Mouse (Mus musculus) liver, embryonic 12.5 days (tissue): ENCODE data around the gene Rpl18a. TPM values are rescaled to one million over a fixed set of nuclear protein-coding genes. Genes with fewer than 3 reads are reported as not detected.

Experiments used
- ATAC-seq: fragments of 200-750 bp; cut with Nextera tagmentation; 2 replicates; pipeline ENCODE4 v1.8.0; 2017; ENCODE audit warnings: moderate number of reproducible peaks, mild to moderate bottlenecking, moderate library complexity
- H3K27ac ChIP-seq: fragments of 300-500 bp; sonication (generic); 2 replicates; pipeline ENCODE4 v1.5.1; 2016; ENCODE audit warnings: mild to moderate bottlenecking
- H3K27me3 ChIP-seq: fragments of 300-500 bp; sonication (generic); replicated peaks from 2 replicates; pipeline ENCODE4 v1.6.1; 2016; ENCODE audit warnings: mild to moderate bottlenecking, moderate library complexity
- H3K36me3 ChIP-seq: fragments of 300-500 bp; sonication (generic); 2 replicates; pipeline ENCODE4 v1.6.1; 2016; ENCODE audit warnings: mild to moderate bottlenecking, moderate library complexity
- H3K4me1 ChIP-seq: fragments of 300-500 bp; sonication (generic); 2 replicates; pipeline ENCODE4 v1.6.1; 2016
- H3K4me2 ChIP-seq: fragments of 300-500 bp; sonication (generic); 2 replicates; pipeline ENCODE4 v1.6.1; 2016; ENCODE audit warnings: mild to moderate bottlenecking, moderate library complexity
- H3K4me3 ChIP-seq: fragments of 300-500 bp; sonication (generic); 2 replicates; pipeline ENCODE4 v1.5.1; 2016; ENCODE audit warnings: mild to moderate bottlenecking, moderate library complexity
- H3K9ac ChIP-seq: fragments of 300-500 bp; sonication (generic); 2 replicates; pipeline ENCODE4 v1.6.1; 2016; ENCODE audit warnings: mild to moderate bottlenecking, moderate library complexity
- H3K9me3 ChIP-seq: fragments of 300-500 bp; sonication (generic); replicated peaks from 2 replicates; pipeline ENCODE4 v1.6.1; 2016; ENCODE audit warnings: mild to moderate bottlenecking, moderate library complexity
- WGBS: fragments of 180-500 bp; shearing (Covaris S2); methylation state at CpG from one replicate; pipeline ENCODE4 v1.1.7; 2016; ENCODE audit not compliant: insufficient replicate concordance; 5-methylcytosine and 5-hydroxymethylcytosine counted together
- polyA plus RNA-seq: library from polyadenylated mRNA; unstranded; fragments of >200 nt; fragmentation: Nextera tagmentation; extraction: Ambion mirVana; gene quantifications from 2 replicates; pipeline ENCODE4 v1.2.1, GENCODE M21; 2016

Gene Rpl18a
- 3,066 and 3,170 TPM in 2 replicates for polyA plus RNA-seq

GRCm38 (mm10) chr8:70897021-70897680, at the start of gene Rpl18a:
Rpl18a (minus strand) TSS chr8:70897412.
- peak within 1 kb of the TSS; percentile 88 for H3K27ac ChIP-seq
- under 1% methylated on average over 60 of the region's 60 CpGs for WGBS
- peak within 1 kb of the TSS; percentile 82 for H3K4me3 ChIP-seq
- peak within 1 kb of the TSS; percentile 84 for H3K4me2 ChIP-seq
- H3K9ac ChIP-seq, result peak within 1 kb of the TSS; percentile 91
- H3K27me3 ChIP-seq, result peaks cover 24% of the 10 kb centered on the region
- ATAC-seq, result peak; percentile 94
- peaks cover 35% of the 10 kb centered on the region for H3K36me3 ChIP-seq
- H3K4me1 ChIP-seq, result peaks cover 41% of the 10 kb centered on the region
- no peaks in the 10 kb centered on the region for H3K9me3 ChIP-seq

GRCm38 (mm10) chr8:70943187-70943586, 46.0 kb upstream of the Rpl18a start:
- Histone ChIP-seq H3K4me2 (no peak overlapping the region), H3K27me3 (peaks cover 9% of the 10 kb centered on the region; the same call in 1 of the 2 replicates), H3K4me3 (no peak overlapping the region), H3K36me3 (no peaks in the 10 kb centered on the region), H3K9me3 (no peaks in the 10 kb centered on the region), H3K9ac (no peak overlapping the region), H3K4me1 (no peaks in the 10 kb centered on the region), H3K27ac (no peak overlapping the region)
- no peak for ATAC-seq
- WGBS, result 29% methylated on average over 1 of the region's 1 CpGs

- no peak for ATAC-seq
- 55% methylated on average over 2 of the region's 2 CpGs for WGBS
- no peak overlapping the region for H3K27ac ChIP-seq
- no peak overlapping the region for H3K4me2 ChIP-seq
- H3K27me3 ChIP-seq, result no peaks in the 10 kb centered on the region
- H3K4me1 ChIP-seq, result no peaks in the 10 kb centered on the region
- no peak overlapping the region for H3K9ac ChIP-seq
- H3K36me3 ChIP-seq, result no peaks in the 10 kb centered on the region
- H3K9me3 ChIP-seq, result no peaks in the 10 kb centered on the region
- H3K4me3 ChIP-seq, result no peak overlapping the region
Observed at GRCm38 (mm10) chr8:70941478-70941877, 44.3 kb upstream of the Rpl18a start.

GRCm38 (mm10) chr8:70937200-70937599, 40.0 kb upstream of the Rpl18a start:
- ATAC-seq, result no peak
- no peak overlapping the region for H3K9ac ChIP-seq
- no peak overlapping the region for H3K27ac ChIP-seq
- 73% methylated on average over 6 of the region's 6 CpGs for WGBS
- no peaks in the 10 kb centered on the region for H3K27me3 ChIP-seq
- H3K36me3 ChIP-seq, result no peaks in the 10 kb centered on the region
- H3K4me2 ChIP-seq, result no peak overlapping the region
- no peaks in the 10 kb centered on the region for H3K9me3 ChIP-seq
- no peaks in the 10 kb centered on the region for H3K4me1 ChIP-seq
- H3K4me3 ChIP-seq, result no peak overlapping the region

GRCm38 (mm10) chr8:70934786-70935185, 37.6 kb upstream of the Rpl18a start:
- Histone ChIP-seq H3K9me3 (no peaks in the 10 kb centered on the region), H3K4me3 (no peak overlapping the region), H3K9ac (no peak overlapping the region), H3K4me2 (no peak overlapping the region), H3K4me1 (no peaks in the 10 kb centered on the region), H3K36me3 (no peaks in the 10 kb centered on the region), H3K27ac (no peak overlapping the region), H3K27me3 (no peaks in the 10 kb centered on the region)
- 54% methylated on average over 7 of the region's 7 CpGs for WGBS
- no peak for ATAC-seq

- no peak overlapping the region for H3K27ac ChIP-seq
- 78% methylated on average over 4 of the region's 4 CpGs for WGBS
- H3K27me3 ChIP-seq, result no peaks in the 10 kb centered on the region
- H3K4me2 ChIP-seq, result no peak overlapping the region
- 0 out of 2 replicates have a peak, but pooled peaks cover 4% of the 10 kb centered on the region for H3K4me1 ChIP-seq
- H3K9me3 ChIP-seq, result no peaks in the 10 kb centered on the region
- H3K36me3 ChIP-seq, result no peaks in the 10 kb centered on the region
- no peak for ATAC-seq
- no peak overlapping the region for H3K9ac ChIP-seq
- H3K4me3 ChIP-seq, result no peak overlapping the region
Observed at GRCm38 (mm10) chr8:70933036-70933435, 35.8 kb upstream of the Rpl18a start.

- 82% methylated on average over 11 of the region's 11 CpGs for WGBS
- no peak overlapping the region for H3K4me3 ChIP-seq
Observed at GRCm38 (mm10) chr8:70931731-70932130, 34.5 kb upstream of the Rpl18a start.

GRCm38 (mm10) chr8:70928778-70929322, 31.6 kb upstream of the Rpl18a start:
- WGBS, result 46% methylated on average over 5 of the region's 5 CpGs
- H3K9me3 ChIP-seq, result no peaks in the 10 kb centered on the region
- H3K4me2 ChIP-seq, result no peak overlapping the region
- no peaks in the 10 kb centered on the region for H3K27me3 ChIP-seq
- H3K27ac ChIP-seq, result no peak overlapping the region
- H3K36me3 ChIP-seq, result no peaks in the 10 kb centered on the region
- ATAC-seq, result no peak
- H3K9ac ChIP-seq, result no peak overlapping the region
- 0 out of 2 replicates have a peak, but pooled peaks cover 4% of the 10 kb centered on the region for H3K4me1 ChIP-seq
- H3K4me3 ChIP-seq, result no peak overlapping the region

More at GRCm38 (mm10) chr8:70931731-70932130, 34.5 kb upstream of the Rpl18a start:
- H3K36me3 ChIP-seq, result no peaks in the 10 kb centered on the region
- H3K4me1 ChIP-seq, result 0 out of 2 replicates have a peak, but pooled peaks cover 4% of the 10 kb centered on the region
- H3K9ac ChIP-seq, result no peak overlapping the region
- no peak for ATAC-seq
- no peaks in the 10 kb centered on the region for H3K9me3 ChIP-seq
- no peaks in the 10 kb centered on the region for H3K27me3 ChIP-seq
- H3K27ac ChIP-seq, result no peak overlapping the region
- H3K4me2 ChIP-seq, result no peak overlapping the region

- Histone ChIP-seq H3K27ac (no peak overlapping the region), H3K4me2 (no peak overlapping the region), H3K27me3 (no peaks in the 10 kb centered on the region), H3K4me1 (0 out of 2 replicates have a peak, but pooled peaks cover 4% of the 10 kb centered on the region), H3K9ac (no peak overlapping the region), H3K4me3 (no peak overlapping the region), H3K36me3 (no peaks in the 10 kb centered on the region), H3K9me3 (no peaks in the 10 kb centered on the region)
- 75% methylated on average over 3 of the region's 3 CpGs for WGBS
- ATAC-seq, result no peak
Observed at GRCm38 (mm10) chr8:70928096-70928495, 30.9 kb upstream of the Rpl18a start.

- ATAC-seq, result no peak
- Histone ChIP-seq H3K4me1 (0 out of 2 replicates have a peak, but pooled peaks cover 4% of the 10 kb centered on the region), H3K27me3 (no peaks in the 10 kb centered on the region), H3K27ac (no peak overlapping the region), H3K4me3 (no peak overlapping the region), H3K9me3 (no peaks in the 10 kb centered on the region), H3K4me2 (no peak overlapping the region), H3K9ac (no peak overlapping the region), H3K36me3 (no peaks in the 10 kb centered on the region)
- 70% methylated on average over 5 of the region's 5 CpGs for WGBS
Observed at GRCm38 (mm10) chr8:70926396-70926795, 29.2 kb upstream of the Rpl18a start.

GRCm38 (mm10) chr8:70925754-70926153, 28.5 kb upstream of the Rpl18a start:
- H3K27me3 ChIP-seq, result no peaks in the 10 kb centered on the region
- H3K4me3 ChIP-seq, result no peak overlapping the region
- H3K27ac ChIP-seq, result no peak overlapping the region
- H3K4me2 ChIP-seq, result no peak overlapping the region
- H3K9ac ChIP-seq, result no peak overlapping the region
- H3K4me1 ChIP-seq, result 0 out of 2 replicates have a peak, but pooled peaks cover 4% of the 10 kb centered on the region
- no peaks in the 10 kb centered on the region; the same call in 1 of the 2 replicates for H3K36me3 ChIP-seq
- ATAC-seq, result no peak
- no peaks in the 10 kb centered on the region for H3K9me3 ChIP-seq
- 76% methylated on average over 4 of the region's 4 CpGs for WGBS

- no peak overlapping the region for H3K27ac ChIP-seq
- H3K9ac ChIP-seq, result no peak overlapping the region
- 75% methylated on average over 4 of the region's 4 CpGs for WGBS
- H3K4me2 ChIP-seq, result no peak overlapping the region
- H3K9me3 ChIP-seq, result no peaks in the 10 kb centered on the region
- no peak for ATAC-seq
- H3K4me3 ChIP-seq, result no peak overlapping the region
- H3K4me1 ChIP-seq, result 0 out of 2 replicates have a peak, but pooled peaks cover 4% of the 10 kb centered on the region
- peaks cover 5% of the 10 kb centered on the region for H3K36me3 ChIP-seq
- H3K27me3 ChIP-seq, result no peaks in the 10 kb centered on the region
Observed at GRCm38 (mm10) chr8:70924151-70924550, 26.9 kb upstream of the Rpl18a start.
